Mouse (Mus musculus): ENCODE measurements around the gene Ccdc57. TPM values are rescaled to one million over a fixed set of nuclear protein-coding genes. Genes with fewer than 3 reads are reported as not detected.

Ccdc57 gene
- polyA plus RNA-seq, 2 experiments: 1.3 to 1.4 TPM

GRCm38 (mm10) chr11:120949863-120950262 is 17.2 kb upstream of the Ccdc57 start:
- Histone ChIP-seq H3K36me3 (replicated peaks; ENCODE audit: control insufficient read depth, insufficient read depth, low read depth) (no peaks in the 10 kb centered on the region), H3K9ac (replicated peaks) (peak overlapping the region; percentile 83), H3K27ac (peak overlapping the region; percentile 82), H3K4me1 (replicated peaks; ENCODE audit: control insufficient read depth in 2 of 2, insufficient read depth in 2 of 2, low read length in 1 of 2) (peaks cover 31 to 39% of the 10 kb centered on the region in 2 experiments), H3K27me3 (ENCODE audit: control insufficient read depth, insufficient read depth, low read length) (no peaks in the 10 kb centered on the region; the same call in none of the 2 replicates), H3K4me2 (ENCODE audit: low read depth) (peak overlapping the region; percentile 83), H3K9me3 (ENCODE audit: control insufficient read depth, low read length) (no peaks in the 10 kb centered on the region), H3K4me3 (ENCODE audit: insufficient read depth in 1 of 2, low read depth in 2 of 2, low read length in 2 of 2) (peak overlapping the region; percentile 60 to 67)
- TF ChIP-seq EP300 (IDR thresholded peaks at IDR 0.05; ENCODE audit: low read depth) (no peak), CTCF (IDR thresholded peaks at IDR 0.05; ENCODE audit: low read depth) (no peak)
- DNase-seq (ENCODE audit: low read depth in 3 of 3, low spot score in 3 of 3) (no peak), ATAC-seq (ENCODE audit: insufficient read depth) (no peak)
- WGBS (ENCODE audit: insufficient replicate concordance): 34% methylated on average over 10 of the region's 10 CpGs

GRCm38 (mm10) chr11:120948861-120949851 is 16.5 kb upstream of the Ccdc57 start:
- H3K4me3 ChIP-seq (ENCODE audit: insufficient read depth in 1 of 2, low read depth in 2 of 2, low read length in 2 of 2): peak overlapping the region; percentile 60 to 67
- H3K4me1 ChIP-seq (replicated peaks; ENCODE audit: control insufficient read depth in 2 of 2, insufficient read depth in 2 of 2, low read length in 1 of 2): peaks cover 31 to 39% of the 10 kb centered on the region in 2 experiments
- no peaks in the 10 kb centered on the region; the same call in none of the 2 replicates for H3K27me3 ChIP-seq (ENCODE audit: control insufficient read depth, insufficient read depth, low read length)
- no peaks in the 10 kb centered on the region for H3K9me3 ChIP-seq (ENCODE audit: control insufficient read depth, low read length)
- TF ChIP-seq CTCF (IDR thresholded peaks at IDR 0.05; ENCODE audit: low read depth) (peak; percentile 21; the same call in 1 of the 2 replicates), EP300 (IDR thresholded peaks at IDR 0.05; ENCODE audit: low read depth) (no peak)
- peak overlapping the region; percentile 83 for H3K9ac ChIP-seq (replicated peaks)
- WGBS (ENCODE audit: insufficient replicate concordance): 3% methylated on average over 69 of the region's 75 CpGs
- H3K27ac ChIP-seq: peak overlapping the region; percentile 82
- no peaks in the 10 kb centered on the region for H3K36me3 ChIP-seq (replicated peaks; ENCODE audit: control insufficient read depth, insufficient read depth, low read depth)
- DNase-seq (ENCODE audit: low read depth in 3 of 3, low spot score in 3 of 3) (peak in 1 of 3 experiments; percentile 57), ATAC-seq (ENCODE audit: insufficient read depth) (0 out of 2 replicates have a peak, but pooled peaks have one; percentile 6)
- H3K4me2 ChIP-seq (ENCODE audit: low read depth): peak overlapping the region; percentile 83

- TF ChIP-seq CTCF (IDR thresholded peaks at IDR 0.05; ENCODE audit: low read depth) (no peak), EP300 (IDR thresholded peaks at IDR 0.05; ENCODE audit: low read depth) (no peak)
- 6% methylated on average over 12 of the region's 12 CpGs for WGBS (ENCODE audit: insufficient replicate concordance)
- DNase-seq (ENCODE audit: low read depth in 3 of 3, low spot score in 3 of 3) (no peak), ATAC-seq (ENCODE audit: insufficient read depth) (no peak)
- Histone ChIP-seq H3K27me3 (ENCODE audit: control insufficient read depth, insufficient read depth, low read length) (no peaks in the 10 kb centered on the region; the same call in none of the 2 replicates), H3K4me1 (replicated peaks; ENCODE audit: control insufficient read depth in 2 of 2, insufficient read depth in 2 of 2, low read length in 1 of 2) (peaks cover 31 to 39% of the 10 kb centered on the region in 2 experiments), H3K4me2 (ENCODE audit: low read depth) (peak within 1 kb of the TSS; percentile 83), H3K9me3 (ENCODE audit: control insufficient read depth, low read length) (no peaks in the 10 kb centered on the region), H3K36me3 (replicated peaks; ENCODE audit: control insufficient read depth, insufficient read depth, low read depth) (no peaks in the 10 kb centered on the region), H3K27ac (peak within 1 kb of the TSS; percentile 82), H3K4me3 (ENCODE audit: insufficient read depth in 1 of 2, low read depth in 2 of 2, low read length in 2 of 2) (peak within 1 kb of the TSS; percentile 60 to 67), H3K9ac (replicated peaks) (peak within 1 kb of the TSS; percentile 83)
These were observed 15.7 kb upstream of the Ccdc57 start, which contains the start of gene Slc16a3 for GRCm38 (mm10) chr11:120948328-120948727. TSS of gene Slc16a3 (plus strand) at chr11:120948480.

DNA sequence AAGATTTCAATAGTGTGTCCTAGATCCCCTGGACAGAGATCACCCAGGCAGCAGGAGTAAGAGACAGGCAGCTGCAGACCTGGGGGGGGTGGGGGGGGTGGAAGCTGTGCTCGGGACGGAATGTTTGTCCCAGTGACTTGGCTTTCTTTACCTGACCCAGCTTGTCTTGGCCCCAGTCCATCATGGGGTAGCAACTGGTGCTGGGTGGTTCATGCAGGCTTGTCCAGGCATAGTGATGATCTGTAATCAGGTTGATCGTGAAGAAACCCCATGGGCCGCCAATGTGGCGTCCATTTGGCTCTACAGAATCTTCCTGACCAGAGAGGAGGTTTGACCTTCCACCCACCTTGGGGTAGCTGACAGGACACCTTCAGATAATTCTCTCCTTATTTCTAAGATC is 13.3 kb upstream of the Ccdc57 start:
- WGBS (ENCODE audit: insufficient replicate concordance): 79% methylated on average over 5 of the region's 5 CpGs
- no peak for DNase-seq (ENCODE audit: low read depth in 3 of 3, low spot score in 3 of 3)
- no peak for ATAC-seq (ENCODE audit: insufficient read depth)
- Histone ChIP-seq H3K9ac (replicated peaks) (no peak overlapping the region), H3K4me1 (replicated peaks; ENCODE audit: control insufficient read depth in 2 of 2, insufficient read depth in 2 of 2, low read length in 1 of 2) (peaks cover 10 to 17% of the 10 kb centered on the region in 2 experiments), H3K4me3 (ENCODE audit: insufficient read depth in 1 of 2, low read depth in 2 of 2, low read length in 2 of 2) (no peak overlapping the region), H3K36me3 (replicated peaks; ENCODE audit: control insufficient read depth, insufficient read depth, low read depth) (no peaks in the 10 kb centered on the region), H3K27me3 (ENCODE audit: control insufficient read depth, insufficient read depth, low read length) (no peaks in the 10 kb centered on the region; the same call in none of the 2 replicates), H3K4me2 (ENCODE audit: low read depth) (no peak overlapping the region), H3K27ac (no peak overlapping the region), H3K9me3 (ENCODE audit: control insufficient read depth, low read length) (no peaks in the 10 kb centered on the region)
- TF ChIP-seq EP300 (IDR thresholded peaks at IDR 0.05; ENCODE audit: low read depth) (no peak), CTCF (IDR thresholded peaks at IDR 0.05; ENCODE audit: low read depth) (no peak)

DNA sequence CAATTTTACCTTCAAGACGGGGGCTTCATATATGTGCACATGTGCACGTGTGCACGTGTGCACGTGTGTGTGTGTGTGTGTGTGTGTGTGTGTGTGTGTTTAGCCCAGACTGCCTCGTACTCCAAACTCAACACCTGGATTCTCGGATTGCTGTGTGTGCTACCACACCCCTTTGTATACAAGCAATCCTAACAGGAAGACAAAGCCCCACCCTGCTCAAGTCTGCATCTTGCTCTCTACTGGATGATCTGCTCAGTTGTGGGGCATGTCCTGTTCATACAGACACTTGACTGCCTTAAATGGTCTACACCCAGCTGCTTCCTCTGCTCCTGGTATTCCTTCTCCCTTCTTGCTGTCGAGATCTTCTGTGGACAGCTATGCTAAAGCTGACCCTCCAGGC is 12.6 kb upstream of the Ccdc57 start:
- Histone ChIP-seq H3K9me3 (ENCODE audit: control insufficient read depth, low read length) (no peaks in the 10 kb centered on the region), H3K9ac (replicated peaks) (no peak overlapping the region), H3K27ac (no peak overlapping the region), H3K4me3 (ENCODE audit: insufficient read depth in 1 of 2, low read depth in 2 of 2, low read length in 2 of 2) (no peak overlapping the region), H3K4me1 (replicated peaks; ENCODE audit: control insufficient read depth in 2 of 2, insufficient read depth in 2 of 2, low read length in 1 of 2) (peaks cover 8 to 14% of the 10 kb centered on the region in 2 experiments), H3K4me2 (ENCODE audit: low read depth) (no peak overlapping the region), H3K27me3 (ENCODE audit: control insufficient read depth, insufficient read depth, low read length) (no peaks in the 10 kb centered on the region; the same call in none of the 2 replicates), H3K36me3 (replicated peaks; ENCODE audit: control insufficient read depth, insufficient read depth, low read depth) (no peaks in the 10 kb centered on the region)
- no peak for TF ChIP-seq CTCF (IDR thresholded peaks at IDR 0.05; ENCODE audit: low read depth)
- no peak for TF ChIP-seq EP300 (IDR thresholded peaks at IDR 0.05; ENCODE audit: low read depth)
- WGBS (ENCODE audit: insufficient replicate concordance): 63% methylated on average over 7 of the region's 7 CpGs
- ATAC-seq (ENCODE audit: insufficient read depth): no peak
- no peak for DNase-seq (ENCODE audit: low read depth in 3 of 3, low spot score in 3 of 3)
